Mouse (Mus musculus): ENCODE measurements at regions not wholly inside any gene's neighbourhood (a gene's known extent, or its start where the extent isn't known, plus 50 kb on each side); places are given as distances from the start of the nearest gene placed in this dataset.
A peak's percentile ranks its signal among the peaks of the same experiment; 100 is the strongest.

DNA sequence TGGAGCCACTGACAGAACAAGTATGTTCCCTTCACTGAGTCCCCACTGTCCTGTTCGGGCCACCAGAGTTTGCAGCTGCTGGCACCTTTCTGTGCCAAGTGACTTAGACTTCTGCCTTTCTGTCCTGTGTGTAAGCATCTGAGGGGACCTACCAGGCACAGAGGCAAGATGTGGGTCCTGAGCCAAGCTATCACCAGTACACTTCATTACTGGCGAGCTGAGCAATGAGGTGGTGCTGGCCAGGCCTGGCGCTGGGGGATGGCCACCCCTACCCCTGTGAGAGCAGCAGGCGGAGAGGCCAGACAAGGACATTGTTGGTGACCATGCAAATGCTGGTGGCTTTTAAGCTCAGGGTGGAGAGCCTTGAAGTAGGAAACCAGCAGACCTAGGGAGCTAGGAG is 87.6 kb upstream of the Mrps6 start:
- Histone ChIP-seq H3K27me3 (ENCODE audit: insufficient read depth, low read length) (no peaks in the 10 kb centered on the region), H3K27ac (ENCODE audit: low read depth, low read length) (no peak overlapping the region), H3K9me3 (ENCODE audit: low read length) (no peaks in the 10 kb centered on the region), H3K36me3 (ENCODE audit: insufficient read depth) (no peaks in the 10 kb centered on the region), H3K4me2 (ENCODE audit: low read depth) (no peak overlapping the region), H3K4me3 (ENCODE audit: low read depth, low read length) (no peak overlapping the region), H3K9ac (no peak overlapping the region), H3K4me1 (ENCODE audit: insufficient read depth) (no peaks in the 10 kb centered on the region)
- WGBS: 78% methylated on average over 4 of the region's 4 CpGs
- no peak for TF ChIP-seq CTCF (IDR thresholded peaks at IDR 0.05; ENCODE audit: low read depth)
- no peak for ATAC-seq
- no peak for DNase-seq

DNA sequence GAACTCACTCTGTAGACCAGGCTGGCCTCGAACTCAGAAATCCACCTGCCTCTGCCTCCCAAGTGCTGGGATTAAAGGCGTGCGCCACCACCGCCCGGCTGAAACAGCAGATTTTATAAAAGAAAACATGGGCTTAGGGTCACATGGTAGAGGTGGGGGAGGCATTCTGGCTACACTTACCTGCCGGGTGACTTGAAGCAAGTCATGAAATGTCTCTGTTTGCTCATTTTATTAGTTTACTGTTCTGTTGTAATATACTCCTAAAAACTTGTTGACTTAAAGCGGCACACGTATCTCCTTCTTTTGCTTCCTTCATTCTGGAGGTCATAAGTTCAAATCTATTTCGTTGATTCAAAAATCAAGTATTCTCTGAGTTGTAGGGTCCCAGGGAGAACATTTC is 84.9 kb upstream of the Mrps6 start:
- Histone ChIP-seq H3K9ac (no peak overlapping the region), H3K9me3 (ENCODE audit: low read length) (no peaks in the 10 kb centered on the region), H3K36me3 (ENCODE audit: insufficient read depth) (no peaks in the 10 kb centered on the region), H3K27ac (ENCODE audit: low read depth, low read length) (no peak overlapping the region), H3K4me1 (ENCODE audit: insufficient read depth) (no peaks in the 10 kb centered on the region), H3K27me3 (ENCODE audit: insufficient read depth, low read length) (no peaks in the 10 kb centered on the region), H3K4me2 (ENCODE audit: low read depth) (no peak overlapping the region), H3K4me3 (ENCODE audit: low read depth, low read length) (no peak overlapping the region)
- DNase-seq: no peak
- TF ChIP-seq CTCF (IDR thresholded peaks at IDR 0.05; ENCODE audit: low read depth): no peak
- 95% methylated on average over 8 of the region's 9 CpGs for WGBS
- ATAC-seq: no peak

DNA sequence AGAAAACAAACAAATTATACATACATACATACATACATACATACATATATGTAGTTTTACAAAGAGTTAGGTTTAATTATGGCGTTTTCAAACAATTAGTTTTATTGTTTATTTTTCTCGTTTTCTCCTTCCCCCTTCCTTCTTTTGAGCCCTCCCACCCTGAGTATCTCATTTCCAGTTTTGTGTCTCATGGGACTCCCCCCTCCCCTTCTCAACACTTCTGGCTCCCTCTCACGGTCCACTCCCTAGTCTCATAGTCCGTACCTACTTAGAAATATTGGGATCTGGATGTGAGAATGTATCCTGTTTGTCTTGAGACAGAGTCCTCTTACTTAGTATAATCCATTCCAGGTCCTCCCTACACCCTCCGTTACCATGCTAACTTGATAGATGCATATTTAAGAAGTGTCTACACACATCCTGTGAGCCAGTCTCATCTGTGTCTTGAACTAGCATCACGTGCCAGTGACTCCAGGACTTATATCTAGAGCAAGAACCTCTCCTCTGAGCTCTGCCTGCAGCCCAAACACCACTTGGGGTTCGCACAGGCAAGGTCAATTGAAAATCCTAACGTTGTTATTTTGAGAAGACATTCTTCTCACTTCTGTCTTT is 81.8 kb upstream of the Mrps6 start:
- TF ChIP-seq CTCF (IDR thresholded peaks at IDR 0.05; ENCODE audit: low read depth): no peak
- Histone ChIP-seq H3K9me3 (ENCODE audit: low read length) (no peaks in the 10 kb centered on the region), H3K4me1 (ENCODE audit: insufficient read depth) (no peaks in the 10 kb centered on the region), H3K27me3 (ENCODE audit: insufficient read depth, low read length) (no peaks in the 10 kb centered on the region), H3K4me3 (ENCODE audit: low read depth, low read length) (no peak overlapping the region), H3K36me3 (ENCODE audit: insufficient read depth) (no peaks in the 10 kb centered on the region), H3K27ac (ENCODE audit: low read depth, low read length) (no peak overlapping the region), H3K4me2 (ENCODE audit: low read depth) (no peak overlapping the region), H3K9ac (no peak overlapping the region)
- 0 out of 2 replicates have a peak, but pooled peaks have one; percentile 25 for ATAC-seq
- 73% methylated on average over 8 of the region's 8 CpGs for WGBS
- DNase-seq: no peak

DNA sequence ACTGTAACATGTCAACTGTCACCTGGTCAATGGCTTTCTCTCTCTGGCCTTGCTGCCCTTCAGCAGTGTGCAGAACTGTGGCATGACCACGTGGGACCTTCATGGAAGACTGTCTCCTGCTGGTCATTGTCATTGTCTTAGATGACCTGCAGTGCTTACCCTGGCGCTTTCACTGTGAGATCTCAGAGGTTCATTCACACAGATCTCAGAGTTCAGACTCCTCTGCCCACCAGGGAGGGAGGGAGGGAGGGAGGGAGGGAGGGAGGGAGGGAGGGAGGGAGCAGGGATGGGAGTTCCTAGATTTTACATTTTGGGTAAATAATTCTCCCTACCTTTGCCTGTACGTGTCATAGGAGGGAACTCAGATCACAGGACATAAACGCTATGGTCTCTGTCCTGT is 79.6 kb upstream of the Mrps6 start:
- TF ChIP-seq CTCF (IDR thresholded peaks at IDR 0.05; ENCODE audit: low read depth): no peak
- Histone ChIP-seq H3K9ac (no peak overlapping the region), H3K4me2 (ENCODE audit: low read depth) (no peak overlapping the region), H3K4me1 (ENCODE audit: insufficient read depth) (no peaks in the 10 kb centered on the region), H3K27ac (ENCODE audit: low read depth, low read length) (no peak overlapping the region), H3K9me3 (ENCODE audit: low read length) (no peaks in the 10 kb centered on the region), H3K36me3 (ENCODE audit: insufficient read depth) (no peaks in the 10 kb centered on the region), H3K27me3 (ENCODE audit: insufficient read depth, low read length) (no peaks in the 10 kb centered on the region), H3K4me3 (ENCODE audit: low read depth, low read length) (no peak overlapping the region)
- WGBS: 31% methylated on average over 4 of the region's 4 CpGs
- no peak for ATAC-seq
- DNase-seq: no peak

DNA sequence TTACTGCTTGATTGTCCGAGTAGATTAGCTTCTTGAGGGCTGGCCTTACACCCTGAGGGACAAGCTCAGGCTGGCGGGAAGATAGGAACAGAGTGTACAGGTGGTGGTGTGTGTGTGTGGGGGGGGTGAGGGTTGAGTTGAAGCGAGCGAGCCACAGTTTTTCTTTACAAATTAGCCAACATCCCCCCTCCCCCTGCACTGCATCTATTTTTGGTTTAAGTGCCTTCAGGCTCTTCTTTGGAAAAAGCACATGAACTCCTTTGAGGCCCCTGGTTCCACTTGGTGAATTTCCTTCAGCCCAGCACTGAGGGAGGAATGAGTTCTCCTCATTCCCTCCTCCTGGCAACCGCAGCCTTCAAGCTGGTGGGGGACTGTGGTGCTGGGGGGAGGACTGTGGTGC is 79.2 kb upstream of the Mrps6 start:
- no peak for TF ChIP-seq CTCF (IDR thresholded peaks at IDR 0.05; ENCODE audit: low read depth)
- Histone ChIP-seq H3K36me3 (ENCODE audit: insufficient read depth) (no peaks in the 10 kb centered on the region), H3K9me3 (ENCODE audit: low read length) (no peaks in the 10 kb centered on the region), H3K4me1 (ENCODE audit: insufficient read depth) (no peaks in the 10 kb centered on the region), H3K4me3 (ENCODE audit: low read depth, low read length) (no peak overlapping the region), H3K27me3 (ENCODE audit: insufficient read depth, low read length) (no peaks in the 10 kb centered on the region), H3K9ac (no peak overlapping the region), H3K4me2 (ENCODE audit: low read depth) (no peak overlapping the region), H3K27ac (ENCODE audit: low read depth, low read length) (no peak overlapping the region)
- ATAC-seq: no peak
- no peak for DNase-seq
- WGBS: 34% methylated on average over 5 of the region's 5 CpGs

DNA sequence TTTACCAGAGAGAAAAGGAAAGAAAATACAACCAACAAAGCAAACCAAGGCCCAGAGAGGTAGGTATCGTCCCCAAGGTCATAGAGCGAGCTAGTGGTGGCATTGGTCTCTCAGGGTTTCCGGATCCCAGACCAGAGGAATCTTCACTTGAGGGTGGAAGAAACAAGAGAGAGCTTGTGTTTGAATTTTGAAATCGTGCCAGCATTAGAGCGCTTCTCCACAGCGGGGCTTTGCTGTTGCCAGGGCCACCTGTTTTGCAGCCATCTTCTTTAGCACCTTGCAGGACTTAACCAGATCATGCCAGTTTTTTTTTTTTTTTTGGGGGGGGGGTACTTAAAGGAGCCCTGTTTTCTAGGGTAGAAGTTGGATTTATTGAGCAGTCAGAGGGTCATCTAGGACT is 77.6 kb upstream of the Mrps6 start:
- no peak for TF ChIP-seq CTCF (IDR thresholded peaks at IDR 0.05; ENCODE audit: low read depth)
- no peak overlapping the region for H3K9ac ChIP-seq
- no peak overlapping the region for H3K4me3 ChIP-seq (ENCODE audit: low read depth, low read length)
- no peak overlapping the region for H3K27ac ChIP-seq (ENCODE audit: low read depth, low read length)
- ATAC-seq (no peak), DNase-seq (no peak)
- no peaks in the 10 kb centered on the region for H3K9me3 ChIP-seq (ENCODE audit: low read length)
- 73% methylated on average over 6 of the region's 6 CpGs for WGBS
- no peaks in the 10 kb centered on the region for H3K4me1 ChIP-seq (ENCODE audit: insufficient read depth)
- H3K36me3 ChIP-seq (ENCODE audit: insufficient read depth): no peaks in the 10 kb centered on the region
- H3K4me2 ChIP-seq (ENCODE audit: low read depth): no peak overlapping the region
- H3K27me3 ChIP-seq (ENCODE audit: insufficient read depth, low read length): no peaks in the 10 kb centered on the region

DNA sequence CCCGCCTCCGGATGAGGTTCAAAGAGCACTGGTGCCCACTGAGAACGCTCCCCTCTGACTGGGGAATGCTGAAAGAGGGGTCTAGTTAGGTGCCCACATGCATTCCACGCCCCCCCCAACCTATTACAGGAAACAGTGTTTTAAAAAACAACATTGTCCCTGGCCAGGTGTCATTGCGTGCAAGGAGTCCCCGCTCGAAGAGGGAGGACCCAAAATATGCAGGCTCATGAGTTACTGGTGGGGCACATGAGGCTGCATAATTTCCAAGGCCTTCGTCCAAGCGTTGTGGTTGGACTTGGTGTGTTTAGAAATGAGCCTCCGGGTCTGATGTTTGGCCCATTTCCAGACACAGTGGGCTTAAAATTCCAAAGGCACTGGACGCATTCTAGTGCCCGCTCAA is 72.9 kb upstream of the Mrps6 start:
- ATAC-seq (no peak), DNase-seq (no peak)
- Histone ChIP-seq H3K4me3 (ENCODE audit: low read depth, low read length) (no peak overlapping the region), H3K4me1 (ENCODE audit: insufficient read depth) (no peaks in the 10 kb centered on the region), H3K9me3 (ENCODE audit: low read length) (no peaks in the 10 kb centered on the region), H3K36me3 (ENCODE audit: insufficient read depth) (no peaks in the 10 kb centered on the region), H3K27me3 (ENCODE audit: insufficient read depth, low read length) (no peaks in the 10 kb centered on the region), H3K9ac (no peak overlapping the region), H3K4me2 (ENCODE audit: low read depth) (no peak overlapping the region), H3K27ac (ENCODE audit: low read depth, low read length) (no peak overlapping the region)
- TF ChIP-seq CTCF (IDR thresholded peaks at IDR 0.05; ENCODE audit: low read depth): no peak
- WGBS: 84% methylated on average over 12 of the region's 12 CpGs

Data from forebrain, postnatal 0 days (tissue).